In genomic region chr19:41830106-41831031, GRCm38 (mm10) we compare ENCODE assay signal across 8 mouse cellular contexts. TPM values are rescaled to one million over a fixed set of nuclear protein-coding genes. Genes with fewer than 3 reads are reported as not detected.
A peak's percentile ranks its signal among the peaks of the same experiment; 100 is the strongest.
DNase-seq lines count a peak whose midpoint lies in the region; ATAC-seq and TF ChIP-seq lines count a peak whose summit lies in the region.

No protein-coding gene starts in this region.

- H3K4me2 ChIP-seq in forebrain, embryonic 11.5 days (ENCODE audit: low read depth, low read length, severe bottlenecking) = peak overlapping the region; percentile 97
- H3K4me2 ChIP-seq in lung, embryonic 16.5 days (ENCODE audit: low read depth, low read length) = peak overlapping the region; percentile 98

- no peak for TF ChIP-seq EP300 in ES-Bruce4 (IDR thresholded peaks at IDR 0.05; ENCODE audit: insufficient read depth, low read depth, low read length)

- H3K36me3 ChIP-seq in ES-Bruce4 (ENCODE audit: control insufficient read depth, insufficient read depth, low read length, poor library complexity, severe bottlenecking) = no peaks in the 10 kb centered on the region
- no peaks in the 10 kb centered on the region for H3K36me3 ChIP-seq in forebrain, embryonic 11.5 days (ENCODE audit: control insufficient read depth, insufficient read depth, low read length)
- H3K36me3 ChIP-seq in lung, embryonic 16.5 days (ENCODE audit: control insufficient read depth, insufficient read depth, low read length) = no peaks in the 10 kb centered on the region

- peak; percentile 57 for ATAC-seq in forebrain, embryonic 11.5 days (replicated peaks; ENCODE audit: low FRiP score)
- peak; percentile 73 for ATAC-seq in lung, embryonic 16.5 days (ENCODE audit: low read depth)
- ATAC-seq in neutrophil, adult 5-6 weeks (ENCODE audit: extremely low read depth, insufficient number of reproducible peaks, low FRiP score, poor library complexity, severe bottlenecking) = peak; percentile 75

- H3K27ac ChIP-seq in ES-Bruce4 (ENCODE audit: insufficient read depth, low read length) = no peak overlapping the region
- peak overlapping the region; percentile 90 for H3K27ac ChIP-seq in forebrain, embryonic 11.5 days (ENCODE audit: low read depth, low read length)
- H3K27ac ChIP-seq in layer of hippocampus, adult 2 months = peak overlapping the region; percentile 98
- H3K27ac ChIP-seq in lung, embryonic 16.5 days (ENCODE audit: low read length) = peak overlapping the region; percentile 67

- 1% methylated on average over 100 of the region's 112 CpGs for WGBS in forebrain, embryonic 11.5 days
- WGBS in lung, embryonic 16.5 days = under 1% methylated on average over 89 of the region's 112 CpGs

- peak overlapping the region; percentile 72 for H3K9ac ChIP-seq in ES-Bruce4 (ENCODE audit: low read depth, poor library complexity, severe bottlenecking)
- H3K9ac ChIP-seq in forebrain, embryonic 11.5 days (ENCODE audit: low read length) = peak overlapping the region; percentile 72
- peak overlapping the region; percentile 77 for H3K9ac ChIP-seq in lung, embryonic 16.5 days (ENCODE audit: low read length)

- no peaks in the 10 kb centered on the region for H3K9me3 ChIP-seq in ES-Bruce4 (replicated peaks; ENCODE audit: control insufficient read depth, insufficient read depth, low read length, poor library complexity, severe bottlenecking)
- no peaks in the 10 kb centered on the region for H3K9me3 ChIP-seq in forebrain, embryonic 11.5 days (ENCODE audit: control insufficient read depth, low read length)
- H3K9me3 ChIP-seq in lung, embryonic 16.5 days (ENCODE audit: control insufficient read depth, low read length) = no peaks in the 10 kb centered on the region

- intact Hi-C loops in heart, postnatal 14 days (cut with DNase I) = no loop called here

- no peak for TF ChIP-seq CTCF in ES-Bruce4 (IDR thresholded peaks at IDR 0.05; ENCODE audit: low read depth, low read length)
- TF ChIP-seq CTCF in layer of hippocampus, adult 2 months (conservative IDR thresholded peaks at IDR 0.05) = no peak; the same call in 1 of the 2 replicates

- TF ChIP-seq POLR2A in ES-Bruce4 (IDR thresholded peaks at IDR 0.05; ENCODE audit: insufficient read depth, low read length) = no peak

- H3K27me3 ChIP-seq in ES-Bruce4 (ENCODE audit: control insufficient read depth, insufficient read depth, low read length, poor library complexity, severe bottlenecking) = no peaks in the 10 kb centered on the region
- no peaks in the 10 kb centered on the region for H3K27me3 ChIP-seq in forebrain, embryonic 11.5 days (ENCODE audit: control insufficient read depth, insufficient read depth, low read length)
- peaks cover 17% of the 10 kb centered on the region for H3K27me3 ChIP-seq in lung, embryonic 16.5 days (ENCODE audit: control insufficient read depth, insufficient read depth, low read depth, low read length)

- DNase-seq in adrenal gland, postnatal 36 days = peak; percentile 58 to 82
- DNase-seq in forebrain, embryonic 11.5 days (ENCODE audit: low spot score) = peak; percentile 83
- DNase-seq in heart, postnatal 14 days = peak; percentile 76 to 83
- DNase-seq in layer of hippocampus, adult 2 months (ENCODE audit: low spot score in 2 of 2) = peak in 1 of 2 experiments; percentile 39
- peak; percentile 89 for DNase-seq in thymus, postnatal 36 days

- H3K4me1 ChIP-seq in ES-Bruce4 (ENCODE audit: control insufficient read depth, insufficient read depth, low read length) = no peaks in the 10 kb centered on the region
- H3K4me1 ChIP-seq in forebrain, embryonic 11.5 days (replicated peaks; ENCODE audit: control insufficient read depth, insufficient read depth, low read length) = peaks cover 10% of the 10 kb centered on the region
- peaks cover 13% of the 10 kb centered on the region for H3K4me1 ChIP-seq in lung, embryonic 16.5 days (replicated peaks; ENCODE audit: control insufficient read depth, insufficient read depth, low read length)

- H3K4me3 ChIP-seq in ES-Bruce4 (ENCODE audit: low read depth, low read length) = peak overlapping the region; percentile 58
- peak overlapping the region; percentile 73 for H3K4me3 ChIP-seq in forebrain, embryonic 11.5 days (ENCODE audit: low read depth, low read length)
- peak overlapping the region; percentile 80 for H3K4me3 ChIP-seq in layer of hippocampus, adult 2 months
- H3K4me3 ChIP-seq in lung, embryonic 16.5 days (ENCODE audit: low read length) = peak overlapping the region; percentile 71

RNA-seq across cellular contexts. Expression of gene Frat1, which starts 0.6 kb away (rescaled TPM):
- polyA plus RNA-seq in ES-Bruce4 (2011; ENCODE audit: insufficient read depth, insufficient read length, low read depth, missing spikeins) = 2.1 and 2.3 TPM in 2 replicates
- total RNA-seq in adrenal gland, postnatal 36 days (2021) = 1 to 10 TPM; 4.9 to 7.8 TPM
- polyA plus RNA-seq in forebrain, embryonic 11.5 days (2014; fragmentation: Nextera tagmentation; extraction: Ambion mirVana) = 12.7 and 13.2 TPM in 2 replicates
- 1 to 10 TPM; 2.5 to 3.2 TPM for total RNA-seq in heart, postnatal 14 days (2021)
- total RNA-seq in layer of hippocampus, adult 2 months (2021) = 10 to 100 TPM; 22.0 to 27.1 TPM
- 8.2 and 9.1 TPM in 2 replicates for polyA plus RNA-seq in lung, embryonic 16.5 days (2015; fragmentation: Nextera tagmentation; extraction: Ambion mirVana)
- total RNA-seq in neutrophil, adult 5-6 weeks (2017) = 26.8 and 31.1 TPM in 2 replicates

RNA-seq across cellular contexts. Expression of gene Frat2, which starts 17.6 kb away (rescaled TPM):
- 7.6 and 10.0 TPM in 2 replicates for polyA plus RNA-seq in ES-Bruce4 (2011; ENCODE audit: insufficient read depth, insufficient read length, low read depth, missing spikeins)
- total RNA-seq in adrenal gland, postnatal 36 days (2021) = 1 to 10 TPM; 2.9 to 3.4 TPM
- 10.4 and 14.1 TPM in 2 replicates for polyA plus RNA-seq in forebrain, embryonic 11.5 days (2014; fragmentation: Nextera tagmentation; extraction: Ambion mirVana)
- 1 to 10 TPM; 5.9 to 6.6 TPM for total RNA-seq in heart, postnatal 14 days (2021)
- total RNA-seq in layer of hippocampus, adult 2 months (2021) = 10 to 100 TPM; 10.7 to 11.7 TPM
- 2.8 and 3.3 TPM in 2 replicates for polyA plus RNA-seq in lung, embryonic 16.5 days (2015; fragmentation: Nextera tagmentation; extraction: Ambion mirVana)
- total RNA-seq in neutrophil, adult 5-6 weeks (2017) = 22.0 and 22.6 TPM in 2 replicates

RNA-seq across cellular contexts. Expression of gene Arhgap19, which starts 28.5 kb away (rescaled TPM):
- polyA plus RNA-seq in ES-Bruce4 (2011; ENCODE audit: insufficient read depth, insufficient read length, low read depth, missing spikeins) = 75.7 and 80.1 TPM in 2 replicates
- 1 to 10 TPM; 5.0 to 5.8 TPM for total RNA-seq in adrenal gland, postnatal 36 days (2021)
- polyA plus RNA-seq in forebrain, embryonic 11.5 days (2014; fragmentation: Nextera tagmentation; extraction: Ambion mirVana) = 44.1 and 48.4 TPM in 2 replicates
- 1 to 10 TPM; 2.5 to 3.5 TPM for total RNA-seq in heart, postnatal 14 days (2021)
- total RNA-seq in layer of hippocampus, adult 2 months (2021) = 1 to 10 TPM; 2.2 to 2.5 TPM
- 26.8 and 28.6 TPM in 2 replicates for polyA plus RNA-seq in lung, embryonic 16.5 days (2015; fragmentation: Nextera tagmentation; extraction: Ambion mirVana)
- 2.7 and 3.2 TPM in 2 replicates for total RNA-seq in neutrophil, adult 5-6 weeks (2017)
